Mouse (Mus musculus): ENCODE data around the gene Apba1. TPM values are rescaled to one million over a fixed set of nuclear protein-coding genes. Genes with fewer than 3 reads are reported as not detected.
A peak's percentile ranks its signal among the peaks of the same experiment; 100 is the strongest.

The Apba1 gene
- polyA plus RNA-seq, 1 experiment from 2014 or later = 0.25 TPM

DNA sequence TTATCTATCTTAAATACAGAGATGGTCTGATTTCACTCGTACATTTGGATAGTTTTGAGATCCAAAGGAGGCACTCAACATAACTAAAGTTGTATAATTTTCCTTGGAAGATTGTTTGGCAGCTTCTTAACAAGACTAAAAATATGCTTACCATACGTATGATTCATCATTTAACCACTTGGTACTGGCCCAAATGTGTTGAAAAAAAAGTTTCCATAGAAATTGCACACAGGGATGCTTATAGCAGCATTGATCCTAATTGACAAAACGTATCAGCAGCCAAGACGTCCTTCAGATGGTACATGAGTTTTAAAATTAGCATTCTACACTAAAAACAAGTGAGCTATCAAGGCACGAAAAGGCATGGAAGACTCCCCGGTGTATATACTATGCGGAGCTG is 108.9 kb downstream of the Apba1 start:
- 78% methylated on average over 7 of the region's 7 CpGs for WGBS
- Histone ChIP-seq H3K27ac (ENCODE audit: low read depth) (no peak overlapping the region), H3K9ac (no peak overlapping the region), H3K27me3 (ENCODE audit: insufficient read depth, low read length) (no peaks in the 10 kb centered on the region), H3K4me1 (ENCODE audit: insufficient read depth) (no peaks in the 10 kb centered on the region), H3K4me2 (no peak overlapping the region), H3K4me3 (ENCODE audit: low read depth, low read length) (no peak overlapping the region), H3K9me3 (ENCODE audit: low read depth, low read length) (no peaks in the 10 kb centered on the region), H3K36me3 (ENCODE audit: insufficient read depth) (no peaks in the 10 kb centered on the region)
- TF ChIP-seq CTCF (IDR thresholded peaks at IDR 0.05; ENCODE audit: low read depth) = no peak
- DNase-seq (no peak), ATAC-seq (ENCODE audit: insufficient read depth) (no peak)

DNA sequence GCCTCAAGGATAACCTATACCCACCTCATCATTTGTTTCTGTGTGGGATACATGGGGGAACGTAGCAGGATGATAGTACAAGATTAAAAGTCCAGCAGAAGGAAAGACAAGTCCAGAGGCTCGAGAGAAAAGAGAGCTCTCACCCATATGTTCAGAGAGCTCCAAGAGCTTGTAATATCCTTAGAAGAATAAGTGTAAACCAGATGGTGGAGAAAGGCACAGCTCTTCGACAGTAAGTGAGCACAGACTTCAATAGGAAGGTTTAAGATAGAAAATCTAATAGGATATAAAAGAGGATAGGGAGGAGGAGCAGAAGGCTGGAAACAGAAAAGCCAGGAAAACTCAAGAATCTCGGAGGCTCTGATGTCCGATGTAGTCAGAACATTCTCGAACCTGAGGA is 115.8 kb downstream of the Apba1 start:
- no peaks in the 10 kb centered on the region for H3K36me3 ChIP-seq (ENCODE audit: insufficient read depth)
- no peak overlapping the region for H3K4me3 ChIP-seq (ENCODE audit: low read depth, low read length)
- no peaks in the 10 kb centered on the region for H3K9me3 ChIP-seq (ENCODE audit: low read depth, low read length)
- ATAC-seq (ENCODE audit: insufficient read depth) = no peak
- H3K27ac ChIP-seq (ENCODE audit: low read depth) = no peak overlapping the region
- no peak for TF ChIP-seq CTCF (IDR thresholded peaks at IDR 0.05; ENCODE audit: low read depth)
- no peak overlapping the region for H3K4me2 ChIP-seq
- H3K9ac ChIP-seq = no peak overlapping the region
- no peak for DNase-seq
- no peaks in the 10 kb centered on the region for H3K4me1 ChIP-seq (ENCODE audit: insufficient read depth)
- 81% methylated on average over 6 of the region's 6 CpGs for WGBS
- H3K27me3 ChIP-seq (ENCODE audit: insufficient read depth, low read length) = no peaks in the 10 kb centered on the region

DNA sequence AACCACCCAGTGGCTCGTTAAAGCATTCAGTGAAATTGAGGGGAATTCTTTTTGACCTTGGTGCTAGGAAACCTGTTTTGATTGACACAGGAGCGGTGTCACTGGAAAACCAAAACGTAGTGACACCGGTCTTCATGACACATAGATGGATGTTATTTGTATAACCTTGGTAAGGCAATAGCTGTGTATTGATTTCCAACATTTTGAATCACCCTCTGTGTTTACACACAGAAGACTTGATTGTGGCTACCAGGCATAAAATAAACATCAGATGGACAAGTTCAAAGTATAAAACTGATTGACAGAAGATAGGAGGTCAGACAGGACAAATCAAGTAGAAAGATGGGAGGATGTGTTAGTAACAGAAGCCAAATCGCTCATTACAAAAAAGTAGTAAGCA is 117.1 kb downstream of the Apba1 start:
- Histone ChIP-seq H3K4me2 (no peak overlapping the region), H3K9me3 (ENCODE audit: low read depth, low read length) (no peaks in the 10 kb centered on the region), H3K27me3 (ENCODE audit: insufficient read depth, low read length) (no peaks in the 10 kb centered on the region), H3K9ac (no peak overlapping the region), H3K4me1 (ENCODE audit: insufficient read depth) (no peaks in the 10 kb centered on the region), H3K4me3 (ENCODE audit: low read depth, low read length) (no peak overlapping the region), H3K27ac (ENCODE audit: low read depth) (no peak overlapping the region), H3K36me3 (ENCODE audit: insufficient read depth) (no peaks in the 10 kb centered on the region)
- WGBS = 56% methylated on average over 5 of the region's 5 CpGs
- TF ChIP-seq CTCF (IDR thresholded peaks at IDR 0.05; ENCODE audit: low read depth) = no peak
- ATAC-seq (ENCODE audit: insufficient read depth) (no peak), DNase-seq (no peak)

DNA sequence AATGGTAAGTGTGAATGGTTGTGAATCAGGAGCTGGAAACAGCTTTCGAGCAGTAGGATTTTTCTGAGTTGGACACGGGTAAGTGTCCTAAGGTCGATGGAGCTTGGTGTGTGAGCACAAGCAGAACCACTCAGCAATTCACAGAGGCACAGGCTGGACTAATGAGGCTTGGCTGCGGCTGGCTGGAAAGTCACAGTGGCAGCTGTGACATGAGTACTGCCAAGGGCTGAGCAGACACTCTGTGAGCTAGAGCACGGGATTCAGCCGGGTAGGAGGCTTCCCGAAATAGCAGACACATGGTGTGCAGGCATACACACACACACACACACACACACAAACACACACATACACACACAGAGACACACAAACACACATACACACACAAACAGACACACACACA is 121.2 kb downstream of the Apba1 start:
- H3K4me3 ChIP-seq (ENCODE audit: low read depth, low read length) = no peak overlapping the region
- no peak overlapping the region for H3K9ac ChIP-seq
- ATAC-seq (ENCODE audit: insufficient read depth) = no peak
- TF ChIP-seq CTCF (IDR thresholded peaks at IDR 0.05; ENCODE audit: low read depth) = no peak
- no peaks in the 10 kb centered on the region for H3K36me3 ChIP-seq (ENCODE audit: insufficient read depth)
- peak; percentile 31 for DNase-seq
- H3K27me3 ChIP-seq (ENCODE audit: insufficient read depth, low read length) = no peaks in the 10 kb centered on the region
- H3K27ac ChIP-seq (ENCODE audit: low read depth) = no peak overlapping the region
- WGBS = 58% methylated on average over 7 of the region's 7 CpGs
- H3K4me1 ChIP-seq (ENCODE audit: insufficient read depth) = no peaks in the 10 kb centered on the region
- H3K9me3 ChIP-seq (ENCODE audit: low read depth, low read length) = no peaks in the 10 kb centered on the region
- no peak overlapping the region for H3K4me2 ChIP-seq

DNA sequence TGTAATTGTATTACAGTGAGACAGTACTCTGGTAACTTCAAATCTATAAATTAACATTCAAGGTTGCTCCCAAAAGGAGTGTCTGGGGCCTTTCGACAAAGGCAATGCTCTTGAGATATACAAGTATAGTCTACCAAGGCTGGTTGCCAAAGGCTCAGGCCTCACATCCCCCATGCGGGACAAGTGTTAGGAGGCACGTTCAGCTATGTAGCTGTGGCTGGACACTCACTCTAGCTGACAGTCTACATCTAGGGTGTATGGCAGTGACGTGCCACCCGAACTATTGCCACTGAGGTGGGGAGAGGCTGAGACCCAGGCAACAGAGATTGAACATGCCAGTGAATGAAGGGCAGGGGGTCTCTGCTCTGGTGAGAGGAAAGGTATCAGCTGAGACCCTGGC is 127.5 kb downstream of the Apba1 start:
- Histone ChIP-seq H3K9ac (no peak overlapping the region), H3K9me3 (ENCODE audit: low read depth, low read length) (no peaks in the 10 kb centered on the region), H3K36me3 (ENCODE audit: insufficient read depth) (no peaks in the 10 kb centered on the region), H3K4me1 (ENCODE audit: insufficient read depth) (no peaks in the 10 kb centered on the region), H3K4me2 (no peak overlapping the region), H3K27ac (ENCODE audit: low read depth) (no peak overlapping the region), H3K27me3 (ENCODE audit: insufficient read depth, low read length) (peaks cover 5% of the 10 kb centered on the region; the same call in 1 of the 2 replicates), H3K4me3 (ENCODE audit: low read depth, low read length) (no peak overlapping the region)
- WGBS = 85% methylated on average over 5 of the region's 5 CpGs
- DNase-seq (no peak), ATAC-seq (ENCODE audit: insufficient read depth) (no peak)
- TF ChIP-seq CTCF (IDR thresholded peaks at IDR 0.05; ENCODE audit: low read depth) = no peak

DNA sequence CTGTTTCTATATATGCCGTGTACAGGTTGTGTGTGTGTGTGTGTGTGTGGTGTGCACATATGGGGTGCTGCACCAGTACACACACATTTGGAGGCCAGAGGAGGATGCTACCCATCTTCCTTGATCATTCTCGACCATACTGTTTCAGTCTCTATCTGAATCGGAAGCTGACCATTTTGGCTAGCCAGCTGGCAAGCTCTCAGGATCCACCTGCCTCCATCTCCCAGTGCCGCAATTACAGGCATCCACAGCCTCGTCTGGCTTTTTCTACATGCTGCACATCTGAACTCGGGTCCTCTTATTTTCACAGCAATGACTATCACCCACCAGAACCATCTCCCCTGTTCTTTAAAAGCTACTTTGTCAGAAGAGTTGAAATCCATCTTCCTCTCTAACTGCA is 132.7 kb downstream of the Apba1 start:
- Histone ChIP-seq H3K4me3 (ENCODE audit: low read depth, low read length) (no peak overlapping the region), H3K36me3 (ENCODE audit: insufficient read depth) (no peaks in the 10 kb centered on the region), H3K9me3 (ENCODE audit: low read depth, low read length) (no peaks in the 10 kb centered on the region), H3K9ac (no peak overlapping the region), H3K4me2 (no peak overlapping the region), H3K4me1 (ENCODE audit: insufficient read depth) (no peaks in the 10 kb centered on the region), H3K27ac (ENCODE audit: low read depth) (no peak overlapping the region), H3K27me3 (ENCODE audit: insufficient read depth, low read length) (peaks cover 36% of the 10 kb centered on the region)
- TF ChIP-seq CTCF (IDR thresholded peaks at IDR 0.05; ENCODE audit: low read depth) = no peak
- WGBS = 87% methylated on average over 6 of the region's 6 CpGs
- no peak for ATAC-seq (ENCODE audit: insufficient read depth)
- no peak for DNase-seq

DNA sequence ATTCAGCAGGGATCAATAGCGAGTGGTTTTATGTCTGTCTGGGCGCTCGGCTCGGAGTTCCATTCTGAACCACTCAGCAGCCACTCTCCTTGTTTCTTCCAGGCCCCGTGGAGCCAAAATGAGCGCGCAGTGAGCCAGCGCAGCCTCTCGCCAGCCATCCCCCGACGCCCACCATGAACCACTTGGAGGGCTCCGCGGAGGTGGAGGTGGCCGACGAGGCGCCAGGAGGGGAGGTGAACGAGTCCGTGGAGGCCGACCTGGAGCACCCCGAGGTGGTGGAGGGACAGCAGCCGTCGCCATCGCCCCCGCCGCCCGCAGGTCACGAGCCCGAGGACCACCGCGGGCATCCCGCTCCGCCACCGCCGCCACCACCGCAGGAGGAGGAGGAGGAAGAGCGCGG is 133.9 kb downstream of the Apba1 start:
- peaks cover 36% of the 10 kb centered on the region for H3K27me3 ChIP-seq (ENCODE audit: insufficient read depth, low read length)

More for the DNA sequence above, 133.9 kb downstream of the Apba1 start:
- peak overlapping the region; percentile 42 for H3K4me3 ChIP-seq (ENCODE audit: low read depth, low read length)
- no peak for ATAC-seq (ENCODE audit: insufficient read depth)
- TF ChIP-seq CTCF (IDR thresholded peaks at IDR 0.05; ENCODE audit: low read depth) = no peak
- no peak for DNase-seq
- H3K36me3 ChIP-seq (ENCODE audit: insufficient read depth) = no peaks in the 10 kb centered on the region
- peak overlapping the region; percentile 32 for H3K9ac ChIP-seq
- H3K4me2 ChIP-seq = peak overlapping the region; percentile 66
- H3K4me1 ChIP-seq (ENCODE audit: insufficient read depth) = no peaks in the 10 kb centered on the region
- no peaks in the 10 kb centered on the region for H3K9me3 ChIP-seq (ENCODE audit: low read depth, low read length)
- no peak overlapping the region for H3K27ac ChIP-seq (ENCODE audit: low read depth)
- WGBS = 18% methylated on average over 37 of the region's 37 CpGs

Measured in lung, embryonic 14.5 days (tissue).